Mouse (Mus musculus): ENCODE data around the gene Tcf7l2. TPM values are rescaled to one million over a fixed set of nuclear protein-coding genes. Genes with fewer than 3 reads are reported as not detected.

Gene Tcf7l2
- polyA plus RNA-seq, 1 experiment from 2014 or later: 150 TPM

GRCm38 (mm10) chr19:55837924-55838323 is 96.3 kb downstream of the Tcf7l2 start:
- DNase-seq (ENCODE audit: low spot score) (peak; percentile 63), ATAC-seq (replicated peaks; ENCODE audit: low FRiP score) (peak; percentile 77)
- Histone ChIP-seq H3K27me3 (ENCODE audit: control insufficient read depth, insufficient read depth, low read length) (no peaks in the 10 kb centered on the region), H3K9ac (ENCODE audit: low read length) (no peak overlapping the region), H3K4me1 (replicated peaks; ENCODE audit: control insufficient read depth, insufficient read depth, low read length) (peaks cover 34% of the 10 kb centered on the region), H3K4me3 (ENCODE audit: low read depth, low read length) (0 out of 2 replicates have a peak overlapping the region, but pooled peaks have one; percentile 2), H3K4me2 (ENCODE audit: low read depth, low read length, severe bottlenecking) (peak overlapping the region; percentile 43; the same call in 1 of the 2 replicates), H3K9me3 (ENCODE audit: control insufficient read depth, low read length) (no peaks in the 10 kb centered on the region; the same call in 1 of the 2 replicates), H3K36me3 (ENCODE audit: control insufficient read depth, insufficient read depth, low read length) (no peaks in the 10 kb centered on the region), H3K27ac (ENCODE audit: low read depth, low read length) (peak overlapping the region; percentile 75)
- under 1% methylated on average over 9 of the region's 9 CpGs for WGBS

- H3K4me2 ChIP-seq (ENCODE audit: low read depth, low read length, severe bottlenecking): peak overlapping the region; percentile 43; the same call in 1 of the 2 replicates
- peak overlapping the region; percentile 75 for H3K27ac ChIP-seq (ENCODE audit: low read depth, low read length)
- no peak for DNase-seq (ENCODE audit: low spot score)
- H3K36me3 ChIP-seq (ENCODE audit: control insufficient read depth, insufficient read depth, low read length): no peaks in the 10 kb centered on the region
- H3K4me3 ChIP-seq (ENCODE audit: low read depth, low read length): no peak overlapping the region
- H3K9me3 ChIP-seq (ENCODE audit: control insufficient read depth, low read length): no peaks in the 10 kb centered on the region; the same call in 1 of the 2 replicates
- peaks cover 34% of the 10 kb centered on the region for H3K4me1 ChIP-seq (replicated peaks; ENCODE audit: control insufficient read depth, insufficient read depth, low read length)
- no peak for ATAC-seq (replicated peaks; ENCODE audit: low FRiP score)
- no peak overlapping the region for H3K9ac ChIP-seq (ENCODE audit: low read length)
- WGBS: 10% methylated on average over 5 of the region's 5 CpGs
- no peaks in the 10 kb centered on the region for H3K27me3 ChIP-seq (ENCODE audit: control insufficient read depth, insufficient read depth, low read length)
Observed at GRCm38 (mm10) chr19:55838389-55839035, 96.9 kb downstream of the Tcf7l2 start.

- DNase-seq (ENCODE audit: low spot score) (no peak), ATAC-seq (replicated peaks; ENCODE audit: low FRiP score) (no peak)
- peaks cover 34% of the 10 kb centered on the region for H3K4me1 ChIP-seq (replicated peaks; ENCODE audit: control insufficient read depth, insufficient read depth, low read length)
- 55% methylated on average over 10 of the region's 10 CpGs for WGBS
- H3K4me3 ChIP-seq (ENCODE audit: low read depth, low read length): no peak overlapping the region
- H3K36me3 ChIP-seq (ENCODE audit: control insufficient read depth, insufficient read depth, low read length): no peaks in the 10 kb centered on the region
- H3K27ac ChIP-seq (ENCODE audit: low read depth, low read length): peak overlapping the region; percentile 75; the same call in 1 of the 2 replicates
- H3K4me2 ChIP-seq (ENCODE audit: low read depth, low read length, severe bottlenecking): 0 out of 2 replicates have a peak overlapping the region, but pooled peaks have one; percentile 1
- H3K27me3 ChIP-seq (ENCODE audit: control insufficient read depth, insufficient read depth, low read length): no peaks in the 10 kb centered on the region
- no peaks in the 10 kb centered on the region for H3K9me3 ChIP-seq (ENCODE audit: control insufficient read depth, low read length)
- H3K9ac ChIP-seq (ENCODE audit: low read length): no peak overlapping the region
Observed at GRCm38 (mm10) chr19:55839036-55839555, 97.5 kb downstream of the Tcf7l2 start.

- peaks cover 34% of the 10 kb centered on the region for H3K4me1 ChIP-seq (replicated peaks; ENCODE audit: control insufficient read depth, insufficient read depth, low read length)
- ATAC-seq (replicated peaks; ENCODE audit: low FRiP score): no peak
- WGBS: 75% methylated on average over 10 of the region's 10 CpGs
- H3K27me3 ChIP-seq (ENCODE audit: control insufficient read depth, insufficient read depth, low read length): no peaks in the 10 kb centered on the region
- no peaks in the 10 kb centered on the region for H3K9me3 ChIP-seq (ENCODE audit: control insufficient read depth, low read length)
- no peak for DNase-seq (ENCODE audit: low spot score)
- H3K4me2 ChIP-seq (ENCODE audit: low read depth, low read length, severe bottlenecking): no peak overlapping the region
- H3K4me3 ChIP-seq (ENCODE audit: low read depth, low read length): no peak overlapping the region
- H3K36me3 ChIP-seq (ENCODE audit: control insufficient read depth, insufficient read depth, low read length): no peaks in the 10 kb centered on the region
- no peak overlapping the region for H3K27ac ChIP-seq (ENCODE audit: low read depth, low read length)
- no peak overlapping the region for H3K9ac ChIP-seq (ENCODE audit: low read length)
Observed at GRCm38 (mm10) chr19:55840499-55841121, 99.0 kb downstream of the Tcf7l2 start.

- Histone ChIP-seq H3K9me3 (ENCODE audit: control insufficient read depth, low read length) (no peaks in the 10 kb centered on the region), H3K36me3 (ENCODE audit: control insufficient read depth, insufficient read depth, low read length) (no peaks in the 10 kb centered on the region), H3K27me3 (ENCODE audit: control insufficient read depth, insufficient read depth, low read length) (no peaks in the 10 kb centered on the region), H3K4me2 (ENCODE audit: low read depth, low read length, severe bottlenecking) (no peak overlapping the region), H3K27ac (ENCODE audit: low read depth, low read length) (no peak overlapping the region), H3K9ac (ENCODE audit: low read length) (no peak overlapping the region), H3K4me3 (ENCODE audit: low read depth, low read length) (no peak overlapping the region), H3K4me1 (replicated peaks; ENCODE audit: control insufficient read depth, insufficient read depth, low read length) (peaks cover 26% of the 10 kb centered on the region)
- WGBS: 84% methylated on average over 7 of the region's 7 CpGs
- DNase-seq (ENCODE audit: low spot score) (no peak), ATAC-seq (replicated peaks; ENCODE audit: low FRiP score) (no peak)
Observed at GRCm38 (mm10) chr19:55842046-55842445, 100.4 kb downstream of the Tcf7l2 start.

- Histone ChIP-seq H3K9ac (ENCODE audit: low read length) (no peak overlapping the region), H3K36me3 (ENCODE audit: control insufficient read depth, insufficient read depth, low read length) (no peaks in the 10 kb centered on the region), H3K4me3 (ENCODE audit: low read depth, low read length) (no peak overlapping the region), H3K4me1 (replicated peaks; ENCODE audit: control insufficient read depth, insufficient read depth, low read length) (peaks cover 21% of the 10 kb centered on the region), H3K4me2 (ENCODE audit: low read depth, low read length, severe bottlenecking) (no peak overlapping the region), H3K27me3 (ENCODE audit: control insufficient read depth, insufficient read depth, low read length) (no peaks in the 10 kb centered on the region), H3K9me3 (ENCODE audit: control insufficient read depth, low read length) (no peaks in the 10 kb centered on the region), H3K27ac (ENCODE audit: low read depth, low read length) (no peak overlapping the region)
- WGBS: 85% methylated on average over 11 of the region's 11 CpGs
- DNase-seq (ENCODE audit: low spot score): no peak
- no peak for ATAC-seq (replicated peaks; ENCODE audit: low FRiP score)
Observed at GRCm38 (mm10) chr19:55843111-55843887, 101.7 kb downstream of the Tcf7l2 start.

GRCm38 (mm10) chr19:55845702-55846101 is 104.1 kb downstream of the Tcf7l2 start:
- Histone ChIP-seq H3K4me2 (ENCODE audit: low read depth, low read length, severe bottlenecking) (no peak overlapping the region), H3K9ac (ENCODE audit: low read length) (no peak overlapping the region), H3K4me3 (ENCODE audit: low read depth, low read length) (no peak overlapping the region), H3K9me3 (ENCODE audit: control insufficient read depth, low read length) (no peaks in the 10 kb centered on the region), H3K36me3 (ENCODE audit: control insufficient read depth, insufficient read depth, low read length) (no peaks in the 10 kb centered on the region), H3K4me1 (replicated peaks; ENCODE audit: control insufficient read depth, insufficient read depth, low read length) (peaks cover 2% of the 10 kb centered on the region; the same call in 1 of the 2 replicates), H3K27ac (ENCODE audit: low read depth, low read length) (no peak overlapping the region), H3K27me3 (ENCODE audit: control insufficient read depth, insufficient read depth, low read length) (no peaks in the 10 kb centered on the region)
- 65% methylated on average over 2 of the region's 2 CpGs for WGBS
- ATAC-seq (replicated peaks; ENCODE audit: low FRiP score): no peak
- no peak for DNase-seq (ENCODE audit: low spot score)

- H3K27ac ChIP-seq (ENCODE audit: low read depth, low read length): no peak overlapping the region
- no peaks in the 10 kb centered on the region; the same call in 1 of the 2 replicates for H3K4me1 ChIP-seq (replicated peaks; ENCODE audit: control insufficient read depth, insufficient read depth, low read length)
- no peak overlapping the region for H3K4me2 ChIP-seq (ENCODE audit: low read depth, low read length, severe bottlenecking)
- H3K4me3 ChIP-seq (ENCODE audit: low read depth, low read length): no peak overlapping the region
- no peaks in the 10 kb centered on the region for H3K36me3 ChIP-seq (ENCODE audit: control insufficient read depth, insufficient read depth, low read length)
- WGBS: 84% methylated on average over 6 of the region's 6 CpGs
- ATAC-seq (replicated peaks; ENCODE audit: low FRiP score): no peak
- no peaks in the 10 kb centered on the region for H3K27me3 ChIP-seq (ENCODE audit: control insufficient read depth, insufficient read depth, low read length)
- H3K9ac ChIP-seq (ENCODE audit: low read length): no peak overlapping the region
- no peaks in the 10 kb centered on the region for H3K9me3 ChIP-seq (ENCODE audit: control insufficient read depth, low read length)
- no peak for DNase-seq (ENCODE audit: low spot score)
Observed at GRCm38 (mm10) chr19:55846256-55846655, 104.6 kb downstream of the Tcf7l2 start.

All from forebrain, embryonic 11.5 days (tissue).